Mouse (Mus musculus) hindbrain, embryonic 16.5 days (tissue): ENCODE data around the gene Dip2b. TPM values are rescaled to one million over a fixed set of nuclear protein-coding genes. Genes with fewer than 3 reads are reported as not detected.
A peak's percentile ranks its signal among the peaks of the same experiment; 100 is the strongest.

Experiments
- ATAC-seq: fragments of 200-750 bp; cut with Nextera tagmentation; 2 replicates; pipeline ENCODE4 v1.8.0; 2017; ENCODE audit warnings: moderate TSS enrichment, moderate library complexity
- H3K27ac ChIP-seq: fragments of 300-500 bp; sonication (generic); 2 replicates; pipeline ENCODE4 v1.5.1; 2014; ENCODE audit warnings: low read depth, mild to moderate bottlenecking, control low read depth, low read length, moderate library complexity
- H3K27me3 ChIP-seq: fragments of 300-500 bp; sonication (generic); replicated peaks from 2 replicates; pipeline ENCODE4 v1.6.1; 2014; ENCODE audit warnings: low read length; ENCODE audit not compliant: control insufficient read depth, insufficient read depth
- H3K36me3 ChIP-seq: fragments of 300-500 bp; sonication (generic); 2 replicates; pipeline ENCODE4 v1.6.1; 2014; ENCODE audit warnings: mild to moderate bottlenecking, low read length, moderate library complexity, mixed read lengths; ENCODE audit not compliant: control insufficient read depth, insufficient read depth
- H3K4me1 ChIP-seq: fragments of 300-500 bp; sonication (generic); 2 replicates; pipeline ENCODE4 v1.6.1; 2014; ENCODE audit warnings: low read depth, low read length; ENCODE audit not compliant: control insufficient read depth, insufficient read depth
- H3K4me2 ChIP-seq: fragments of 300-500 bp; sonication (generic); 2 replicates; pipeline ENCODE4 v1.6.1; 2014; ENCODE audit warnings: mild to moderate bottlenecking, low read length, control low read depth, moderate library complexity
- H3K4me3 ChIP-seq: fragments of 300-500 bp; sonication (generic); 2 replicates; pipeline ENCODE4 v1.5.1; 2014; ENCODE audit warnings: mild to moderate bottlenecking, low read length, control low read depth, moderate library complexity
- H3K9ac ChIP-seq: fragments of 300-500 bp; sonication (generic); 2 replicates; pipeline ENCODE4 v1.6.1; 2014; ENCODE audit warnings: low read depth, mild to moderate bottlenecking, control low read depth, low read length, moderate library complexity
- H3K9me3 ChIP-seq: fragments of 300-500 bp; sonication (generic); 2 replicates; pipeline ENCODE4 v1.6.1; 2014; ENCODE audit warnings: mild to moderate bottlenecking, low read length, moderate library complexity; ENCODE audit not compliant: control insufficient read depth
- WGBS: fragments of 180-500 bp; shearing (Covaris S2); extraction: QIAGEN DNeasy Blood & Tissue Kit; methylation state at CpG from one replicate; pipeline ENCODE4 v1.1.7; 2014; 5-methylcytosine and 5-hydroxymethylcytosine counted together
- polyA plus RNA-seq: library from polyadenylated mRNA; unstranded; fragments of >200 nt; fragmentation: Nextera tagmentation; extraction: Ambion mirVana; gene quantifications from 2 replicates; pipeline ENCODE4 v1.2.1, GENCODE M21; 2015

The Dip2b gene
- polyA plus RNA-seq, 1 experiment from 2014 or later = 12.4 TPM

GRCm38 (mm10) chr15:100025076-100025834, 13.2 kb upstream of the Dip2b start:
- Histone ChIP-seq H3K9me3 (no peaks in the 10 kb centered on the region), H3K27ac (no peak overlapping the region), H3K4me2 (no peak overlapping the region), H3K4me1 (no peaks in the 10 kb centered on the region), H3K4me3 (no peak overlapping the region), H3K27me3 (no peaks in the 10 kb centered on the region; the same call in 1 of the 2 replicates), H3K36me3 (no peaks in the 10 kb centered on the region), H3K9ac (no peak overlapping the region)
- WGBS = 84% methylated on average over 11 of the region's 11 CpGs
- ATAC-seq = no peak

DNA sequence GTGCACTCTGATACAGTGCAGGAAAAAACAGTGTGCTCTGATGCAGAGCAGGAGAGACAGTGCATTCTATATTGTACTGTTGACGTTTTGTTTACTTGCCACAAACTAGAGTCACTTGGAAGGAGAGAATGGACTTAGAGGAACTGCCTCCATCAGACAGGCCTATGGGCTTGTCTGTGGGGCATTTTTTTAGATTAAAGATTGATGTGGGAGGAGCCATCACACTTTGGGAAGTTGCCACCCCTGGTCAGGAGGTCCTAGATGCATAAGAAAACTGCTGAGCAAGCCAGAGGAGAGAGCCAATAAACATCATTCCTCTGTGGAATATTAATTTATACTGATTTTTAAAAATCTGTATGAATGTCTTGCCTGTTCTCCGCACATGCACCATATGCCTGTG, 10.3 kb upstream of the Dip2b start:
- Histone ChIP-seq H3K9ac (no peak overlapping the region), H3K4me2 (no peak overlapping the region), H3K4me3 (no peak overlapping the region), H3K36me3 (no peaks in the 10 kb centered on the region), H3K4me1 (no peaks in the 10 kb centered on the region), H3K9me3 (no peaks in the 10 kb centered on the region), H3K27ac (no peak overlapping the region), H3K27me3 (no peaks in the 10 kb centered on the region; the same call in 1 of the 2 replicates)
- 82% methylated on average over 2 of the region's 2 CpGs for WGBS
- no peak for ATAC-seq

DNA sequence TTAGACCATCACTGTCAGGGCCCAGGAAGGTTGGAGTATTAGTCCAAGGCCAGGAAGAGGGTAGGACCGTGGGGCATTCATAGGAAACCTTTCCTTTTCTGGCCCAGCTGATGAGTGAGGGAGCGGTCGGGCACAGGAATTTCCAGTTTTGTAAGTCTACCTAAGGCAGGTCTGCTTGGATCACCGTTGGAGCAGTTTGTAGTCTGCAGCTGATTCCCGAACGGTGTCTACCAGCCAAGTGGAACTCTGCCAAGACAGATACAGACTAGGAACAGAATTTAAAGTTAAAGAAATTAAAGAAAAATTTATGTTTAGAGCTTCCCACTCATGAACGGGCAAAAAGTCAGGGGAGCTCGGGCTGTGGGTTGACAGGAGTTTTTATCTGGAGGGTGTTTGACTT, 9.0 kb upstream of the Dip2b start:
- ATAC-seq = no peak
- Histone ChIP-seq H3K4me1 (no peaks in the 10 kb centered on the region), H3K27me3 (no peaks in the 10 kb centered on the region), H3K36me3 (no peaks in the 10 kb centered on the region), H3K27ac (no peak overlapping the region), H3K9me3 (no peaks in the 10 kb centered on the region), H3K4me3 (no peak overlapping the region), H3K4me2 (no peak overlapping the region), H3K9ac (no peak overlapping the region)
- 83% methylated on average over 8 of the region's 8 CpGs for WGBS

GRCm38 (mm10) chr15:100029900-100030299, 8.6 kb upstream of the Dip2b start:
- Histone ChIP-seq H3K27ac (no peak overlapping the region), H3K27me3 (no peaks in the 10 kb centered on the region), H3K4me2 (no peak overlapping the region), H3K4me3 (no peak overlapping the region), H3K9ac (no peak overlapping the region), H3K9me3 (no peaks in the 10 kb centered on the region), H3K36me3 (no peaks in the 10 kb centered on the region), H3K4me1 (no peaks in the 10 kb centered on the region)
- ATAC-seq = no peak
- 90% methylated on average over 2 of the region's 2 CpGs for WGBS

GRCm38 (mm10) chr15:100032546-100032945, 5.9 kb upstream of the Dip2b start:
- H3K4me3 ChIP-seq = no peak overlapping the region
- ATAC-seq = no peak
- no peak overlapping the region for H3K9ac ChIP-seq
- 84% methylated on average over 3 of the region's 3 CpGs for WGBS
- no peak overlapping the region for H3K4me2 ChIP-seq
- no peak overlapping the region for H3K27ac ChIP-seq
- H3K27me3 ChIP-seq = no peaks in the 10 kb centered on the region
- no peaks in the 10 kb centered on the region for H3K9me3 ChIP-seq
- H3K4me1 ChIP-seq = no peaks in the 10 kb centered on the region
- no peaks in the 10 kb centered on the region for H3K36me3 ChIP-seq

GRCm38 (mm10) chr15:100039001-100039701, 687 bp downstream of the Dip2b start:
- no peaks in the 10 kb centered on the region for H3K27me3 ChIP-seq
- H3K9ac ChIP-seq = peak overlapping the region; percentile 99
- peak overlapping the region; percentile 91 for H3K4me3 ChIP-seq
- no peaks in the 10 kb centered on the region for H3K36me3 ChIP-seq
- peak overlapping the region; percentile 99 for H3K27ac ChIP-seq
- WGBS = under 1% methylated on average over 35 of the region's 36 CpGs
- ATAC-seq = peak; percentile 71
- peaks cover 23% of the 10 kb centered on the region for H3K4me1 ChIP-seq
- H3K4me2 ChIP-seq = peak overlapping the region; percentile 56
- no peaks in the 10 kb centered on the region for H3K9me3 ChIP-seq

GRCm38 (mm10) chr15:100040541-100041266, 2.2 kb downstream of the Dip2b start:
- H3K27me3 ChIP-seq = no peaks in the 10 kb centered on the region
- peak overlapping the region; percentile 47 for H3K9ac ChIP-seq
- ATAC-seq = no peak
- no peaks in the 10 kb centered on the region for H3K9me3 ChIP-seq
- peaks cover 28% of the 10 kb centered on the region for H3K4me1 ChIP-seq
- H3K36me3 ChIP-seq = no peaks in the 10 kb centered on the region
- peak overlapping the region; percentile 91 for H3K4me3 ChIP-seq
- H3K27ac ChIP-seq = 0 out of 2 replicates have a peak overlapping the region, but pooled peaks have one; percentile 41
- H3K4me2 ChIP-seq = peak overlapping the region; percentile 56
- 20% methylated on average over 14 of the region's 14 CpGs for WGBS

DNA sequence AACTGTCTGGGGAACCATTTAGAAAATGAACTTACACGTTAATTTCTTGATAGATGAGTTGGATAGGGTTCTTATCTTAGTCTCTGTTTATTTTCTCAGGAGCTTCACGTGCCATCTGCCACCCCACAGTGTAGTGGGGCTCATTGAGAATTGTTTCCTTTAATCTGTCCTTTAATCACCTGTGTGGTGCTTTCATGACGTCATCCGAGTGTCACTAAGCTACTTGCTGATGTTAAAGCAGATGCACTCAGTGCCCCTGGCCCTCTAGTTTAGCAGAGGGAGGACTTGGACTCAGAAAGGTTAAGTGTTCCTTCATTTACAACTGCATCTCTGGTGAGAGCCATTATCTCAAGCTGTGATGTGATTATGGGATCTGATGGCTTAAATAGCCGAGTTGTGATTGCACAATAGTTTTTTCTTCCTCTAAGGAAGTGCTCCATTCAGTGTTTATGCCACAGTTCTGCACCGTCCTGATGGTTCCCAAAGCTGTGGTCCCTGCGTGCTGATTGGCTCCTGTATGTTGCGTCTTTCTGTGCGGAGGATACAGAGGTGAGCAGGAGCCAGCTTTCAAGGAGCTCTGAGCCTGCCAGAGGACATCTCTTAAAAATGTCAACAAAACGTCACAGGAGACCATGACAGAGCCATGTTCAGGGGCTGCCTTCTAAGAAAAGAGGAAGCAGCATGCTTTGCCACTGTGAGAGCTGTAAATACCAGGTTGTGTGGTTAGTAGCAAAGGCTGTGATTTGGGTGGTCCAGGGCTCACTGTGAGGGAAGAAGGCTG, 3.0 kb downstream of the Dip2b start:
- H3K27me3 ChIP-seq = no peaks in the 10 kb centered on the region
- 0 out of 2 replicates have a peak overlapping the region, but pooled peaks have one; percentile 41 for H3K27ac ChIP-seq
- no peak for ATAC-seq
- no peaks in the 10 kb centered on the region for H3K9me3 ChIP-seq
- H3K4me3 ChIP-seq = peak overlapping the region; percentile 91
- H3K9ac ChIP-seq = peak overlapping the region; percentile 47
- peak overlapping the region; percentile 56 for H3K4me2 ChIP-seq
- no peaks in the 10 kb centered on the region for H3K36me3 ChIP-seq
- H3K4me1 ChIP-seq = peaks cover 31% of the 10 kb centered on the region
- 26% methylated on average over 10 of the region's 10 CpGs for WGBS
